Mouse (Mus musculus) embryo, embryonic 10 days (tissue): ENCODE measurements at regions not wholly inside any gene's neighbourhood (a gene's known extent, or its start where the extent isn't known, plus 50 kb on each side); places are given as distances from the start of the nearest gene placed in this dataset.
A peak's percentile ranks its signal among the peaks of the same experiment; 100 is the strongest.

Source experiments
- DNase-seq: peaks from one replicate; pipeline ENCODE4 v3.0.0-alpha.2; 2015; ENCODE audit warnings: low spot score

GRCm38 (mm10) chr15:102776218-102776850 lies 54.4 kb upstream of the Calcoco1 start:
- no peak for DNase-seq

- no peak for DNase-seq
Observed at GRCm38 (mm10) chr15:102780626-102781025, 58.6 kb upstream of the Calcoco1 start.

- no peak for DNase-seq
Observed at GRCm38 (mm10) chr15:102782988-102783799, 61.2 kb upstream of the Calcoco1 start.

- DNase-seq: peak; percentile 89
Observed at GRCm38 (mm10) chr15:102785055-102785820, 63.3 kb upstream of the Calcoco1 start.

GRCm38 (mm10) chr15:102788846-102789518 lies 67.0 kb upstream of the Calcoco1 start:
- peak; percentile 73 for DNase-seq

GRCm38 (mm10) chr15:102797020-102797618 lies 75.1 kb upstream of the Calcoco1 start:
- no peak for DNase-seq

GRCm38 (mm10) chr15:102800049-102800448 lies 78.1 kb upstream of the Calcoco1 start:
- DNase-seq: no peak

GRCm38 (mm10) chr15:102802265-102802813 lies 80.4 kb upstream of the Calcoco1 start:
- no peak for DNase-seq

- DNase-seq: peak; percentile 34
Observed at GRCm38 (mm10) chr15:102807353-102807752, 85.4 kb upstream of the Calcoco1 start.

- DNase-seq: no peak
Observed at GRCm38 (mm10) chr15:102819181-102819580, 97.2 kb upstream of the Calcoco1 start.

- no peak for DNase-seq
Observed at GRCm38 (mm10) chr15:102839688-102840087, 81.2 kb upstream of the Hoxc13 start.

GRCm38 (mm10) chr15:102862374-102862773 lies 58.5 kb upstream of the Hoxc13 start:
- DNase-seq: no peak

GRCm38 (mm10) chr15:102866788-102867187 lies 54.1 kb upstream of the Hoxc13 start:
- DNase-seq: no peak
